18 mouse cellular contexts compared by ENCODE assay signal in genomic region chr1:97862734-97863133, GRCm38 (mm10).
A peak's percentile ranks its signal among the peaks of the same experiment; 100 is the strongest.
DNase-seq lines count a peak whose midpoint lies in the region; ATAC-seq lines count a peak whose summit lies in the region.
"Had no signal": no experiment of that assay in that cellular context is flagged by ENCODE, and none has a peak within 500 bp of the region (broad histone marks: within the 10 kb centered on the region; RNA-seq: fewer than 3 reads in every experiment).

No protein-coding gene starts in this region.

- H3K27ac ChIP-seq in hindbrain, embryonic 10.5 days: 0 out of 2 replicates have a peak overlapping the region, but pooled peaks have one; percentile 18
- no peak overlapping the region; the same call in 1 of the 2 replicates for H3K27ac ChIP-seq in hindbrain, embryonic 11.5 days (ENCODE audit: low read depth, low read length)
- H3K27ac ChIP-seq in neural tube, embryonic 12.5 days: no peak overlapping the region
- no peak overlapping the region; the same call in 1 of the 2 replicates for H3K27ac ChIP-seq in neural tube, embryonic 15.5 days (replicated peaks)
- 0 out of 2 replicates have a peak overlapping the region, but pooled peaks have one; percentile 3 for H3K27ac ChIP-seq in hindbrain, embryonic 16.5 days (ENCODE audit: low read depth, low read length)
- no peak overlapping the region for H3K27ac ChIP-seq in neural tube, embryonic 14.5 days (ENCODE audit: low read depth, low read length)
- H3K27ac ChIP-seq: heart, embryonic 13.5 days; liver, embryonic 14.5 days; stomach, postnatal 0 days had no signal

- 83% methylated on average over 5 of the region's 5 CpGs for WGBS in hindbrain, embryonic 10.5 days
- 79% methylated on average over 5 of the region's 5 CpGs for WGBS in hindbrain, embryonic 11.5 days
- 79% methylated on average over 5 of the region's 5 CpGs for WGBS in neural tube, embryonic 12.5 days
- 71% methylated on average over 5 of the region's 5 CpGs for WGBS in neural tube, embryonic 15.5 days
- WGBS in hindbrain, embryonic 16.5 days: 57% methylated on average over 5 of the region's 5 CpGs
- 73% methylated on average over 5 of the region's 5 CpGs for WGBS in neural tube, embryonic 14.5 days

- no peak overlapping the region for H3K9ac ChIP-seq in hindbrain, embryonic 11.5 days (ENCODE audit: low read depth, low read length)
- no peak overlapping the region for H3K9ac ChIP-seq in neural tube, embryonic 12.5 days
- H3K9ac ChIP-seq in neural tube, embryonic 15.5 days (replicated peaks): no peak overlapping the region
- H3K9ac ChIP-seq in hindbrain, embryonic 16.5 days (ENCODE audit: low read depth, low read length): no peak overlapping the region
- H3K9ac ChIP-seq in neural tube, embryonic 14.5 days (replicated peaks; ENCODE audit: low read depth, low read length): no peak overlapping the region
- H3K9ac ChIP-seq: heart, embryonic 13.5 days; liver, embryonic 14.5 days had no signal

- DNase-seq in hindbrain, embryonic 10.5 days (ENCODE audit: low spot score): no peak
- DNase-seq in hindbrain, embryonic 11.5 days (ENCODE audit: low spot score): no peak
- no peak for DNase-seq in frontal cortex, adult 2 months (ENCODE audit: extremely low spot score in 1 of 2, low spot score in 1 of 2)
- DNase-seq: adrenal gland, postnatal 36 days; cerebellum, adult 11-12 months; cerebellum, postnatal 25 days; gastrocnemius, postnatal 10 days; heart, adult 18-20 months; kidney, postnatal 36 days had no signal

- H3K27me3 ChIP-seq in hindbrain, embryonic 10.5 days (ENCODE audit: insufficient read depth, poor library complexity, severe bottlenecking): no peaks in the 10 kb centered on the region
- no peaks in the 10 kb centered on the region for H3K27me3 ChIP-seq in hindbrain, embryonic 11.5 days (ENCODE audit: control insufficient read depth, insufficient read depth, low read length)
- no peaks in the 10 kb centered on the region for H3K27me3 ChIP-seq in neural tube, embryonic 12.5 days (replicated peaks)
- no peaks in the 10 kb centered on the region for H3K27me3 ChIP-seq in neural tube, embryonic 15.5 days (replicated peaks)
- H3K27me3 ChIP-seq in hindbrain, embryonic 16.5 days (replicated peaks; ENCODE audit: control insufficient read depth, insufficient read depth, low read length): no peaks in the 10 kb centered on the region
- no peaks in the 10 kb centered on the region for H3K27me3 ChIP-seq in neural tube, embryonic 14.5 days (ENCODE audit: control insufficient read depth, insufficient read depth, low read length)
- H3K27me3 ChIP-seq: CH12.LX; heart, embryonic 13.5 days had no signal

- no peaks in the 10 kb centered on the region for H3K36me3 ChIP-seq in hindbrain, embryonic 10.5 days
- no peaks in the 10 kb centered on the region for H3K36me3 ChIP-seq in hindbrain, embryonic 11.5 days (ENCODE audit: control insufficient read depth, insufficient read depth, low read length)
- H3K36me3 ChIP-seq in neural tube, embryonic 12.5 days: no peaks in the 10 kb centered on the region
- H3K36me3 ChIP-seq in neural tube, embryonic 15.5 days: no peaks in the 10 kb centered on the region
- H3K36me3 ChIP-seq in hindbrain, embryonic 16.5 days (ENCODE audit: control insufficient read depth, insufficient read depth, low read length): no peaks in the 10 kb centered on the region
- H3K36me3 ChIP-seq in neural tube, embryonic 14.5 days (ENCODE audit: control insufficient read depth, insufficient read depth, low read length): no peaks in the 10 kb centered on the region

- no peaks in the 10 kb centered on the region for H3K9me3 ChIP-seq in hindbrain, embryonic 10.5 days
- H3K9me3 ChIP-seq in hindbrain, embryonic 11.5 days (ENCODE audit: control insufficient read depth, low read length): no peaks in the 10 kb centered on the region
- no peaks in the 10 kb centered on the region for H3K9me3 ChIP-seq in neural tube, embryonic 12.5 days
- no peaks in the 10 kb centered on the region for H3K9me3 ChIP-seq in neural tube, embryonic 15.5 days (replicated peaks)
- no peaks in the 10 kb centered on the region for H3K9me3 ChIP-seq in hindbrain, embryonic 16.5 days (ENCODE audit: control insufficient read depth, low read length)
- H3K9me3 ChIP-seq in neural tube, embryonic 14.5 days (ENCODE audit: control insufficient read depth, low read length): no peaks in the 10 kb centered on the region
- H3K9me3 ChIP-seq: heart, embryonic 13.5 days had no signal

- H3K4me1 ChIP-seq in hindbrain, embryonic 10.5 days (replicated peaks): peaks cover 11% of the 10 kb centered on the region
- 0 out of 2 replicates have a peak, but pooled peaks cover 3% of the 10 kb centered on the region for H3K4me1 ChIP-seq in hindbrain, embryonic 11.5 days (replicated peaks; ENCODE audit: control insufficient read depth, insufficient read depth, low read length)
- H3K4me1 ChIP-seq in neural tube, embryonic 12.5 days: peaks cover 10% of the 10 kb centered on the region
- peaks cover 7% of the 10 kb centered on the region for H3K4me1 ChIP-seq in neural tube, embryonic 15.5 days
- H3K4me1 ChIP-seq in hindbrain, embryonic 16.5 days (ENCODE audit: control insufficient read depth, insufficient read depth, low read depth, low read length): no peaks in the 10 kb centered on the region
- H3K4me1 ChIP-seq in neural tube, embryonic 14.5 days (ENCODE audit: control insufficient read depth, insufficient read depth, low read length): peaks cover 8% of the 10 kb centered on the region; the same call in 1 of the 2 replicates
- H3K4me1 ChIP-seq: heart, embryonic 13.5 days had no signal

- no peak overlapping the region for H3K4me2 ChIP-seq in hindbrain, embryonic 11.5 days (replicated peaks; ENCODE audit: low read depth, low read length)
- no peak overlapping the region; the same call in 1 of the 2 replicates for H3K4me2 ChIP-seq in neural tube, embryonic 12.5 days (replicated peaks)
- no peak overlapping the region for H3K4me2 ChIP-seq in neural tube, embryonic 15.5 days
- H3K4me2 ChIP-seq in hindbrain, embryonic 16.5 days (ENCODE audit: low read length): no peak overlapping the region
- no peak overlapping the region for H3K4me2 ChIP-seq in neural tube, embryonic 14.5 days (ENCODE audit: low read depth, low read length)
- H3K4me2 ChIP-seq: heart, embryonic 13.5 days had no signal

- ATAC-seq in hindbrain, embryonic 11.5 days (ENCODE audit: low FRiP score): no peak
- ATAC-seq in neural tube, embryonic 12.5 days (ENCODE audit: low FRiP score, low read depth): 0 out of 2 replicates have a peak, but pooled peaks have one; percentile 13
- no peak for ATAC-seq in neural tube, embryonic 15.5 days (ENCODE audit: low FRiP score)
- ATAC-seq in hindbrain, embryonic 16.5 days: no peak
- ATAC-seq in neural tube, embryonic 14.5 days (ENCODE audit: low read depth): peak; percentile 28; the same call in 1 of the 2 replicates
- no peak for ATAC-seq in megakaryocyte-erythroid progenitor cell, adult 5-6 weeks (replicated peaks; ENCODE audit: low FRiP score, low TSS enrichment, poor library complexity, severe bottlenecking)

- no peak overlapping the region for H3K4me3 ChIP-seq in hindbrain, embryonic 10.5 days
- H3K4me3 ChIP-seq in hindbrain, embryonic 11.5 days (ENCODE audit: low read depth, low read length): no peak overlapping the region
- H3K4me3 ChIP-seq in neural tube, embryonic 12.5 days: no peak overlapping the region
- H3K4me3 ChIP-seq in neural tube, embryonic 15.5 days (replicated peaks): no peak overlapping the region
- H3K4me3 ChIP-seq in hindbrain, embryonic 16.5 days (ENCODE audit: low read length): no peak overlapping the region
- H3K4me3 ChIP-seq in neural tube, embryonic 14.5 days (ENCODE audit: low read depth, low read length): no peak overlapping the region
- H3K4me3 ChIP-seq: heart, embryonic 13.5 days had no signal

Comparison
In these comparisons a context has a peak if more than half of its experiments do, and no peak if none do; other contexts are left out.
1. H3K27ac ChIP-seq: peak in hindbrain, embryonic 10.5 days (single experiment) and hindbrain, embryonic 16.5 days (single experiment); none in hindbrain, embryonic 11.5 days (single experiment), neural tube, embryonic 12.5 days (single experiment), neural tube, embryonic 15.5 days (single experiment) and neural tube, embryonic 14.5 days (single experiment).
2. ATAC-seq: peak in neural tube, embryonic 12.5 days (single experiment) and neural tube, embryonic 14.5 days (single experiment); none in hindbrain, embryonic 11.5 days (single experiment), neural tube, embryonic 15.5 days (single experiment), hindbrain, embryonic 16.5 days (single experiment) and megakaryocyte-erythroid progenitor cell, adult 5-6 weeks (single experiment).